Mouse (Mus musculus): ENCODE results near the gene Scn3a. TPM values are rescaled to one million over a fixed set of nuclear protein-coding genes. Genes with fewer than 3 reads are reported as not detected.

Scn3a gene
- total and polyA plus RNA-seq, 3 experiments = 0.13 to 0.33 (median 0.24) TPM

DNA sequence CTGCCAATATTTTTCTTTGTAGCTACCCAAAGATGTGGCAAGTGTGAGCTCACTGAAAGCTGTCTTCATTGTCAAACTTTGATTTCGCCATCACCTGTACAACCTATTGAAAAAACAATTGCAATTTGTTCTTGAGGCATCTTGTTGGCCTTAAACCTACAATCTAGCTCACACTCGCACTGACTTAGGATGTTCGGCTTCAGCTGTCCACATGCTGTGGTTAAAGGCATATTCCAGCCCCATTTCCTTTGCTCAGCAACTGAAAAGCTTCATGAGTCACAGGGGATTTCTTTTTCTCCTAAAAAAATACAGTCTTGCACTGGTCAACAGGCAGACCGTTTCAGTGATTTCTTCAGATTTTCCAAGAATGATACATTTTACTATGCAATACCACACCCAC is 124.3 kb downstream of the Scn3a start:
- in situ Hi-C loops (cut with MboI; ENCODE audit: low pct_ligation_motif_present, low pct_unique_long_range_greater_than_20kb, low sequenced_read_pairs) (no loop called here), dilution Hi-C loops (cut with MboI; ENCODE audit: extremely low pct_ligation_motif_present, extremely low pct_unique_long_range_greater_than_20kb, low sequenced_read_pairs) (no loop called here)
- no peaks in the 10 kb centered on the region for H3K27me3 ChIP-seq (replicated peaks)
- no peak overlapping the region for H3K4me2 ChIP-seq (ENCODE audit: insufficient read depth, low read depth, poor library complexity, severe bottlenecking)
- H3K4me3 ChIP-seq (replicated peaks in 1 of 3; ENCODE audit: low read depth in 2 of 3, low read length in 2 of 3, poor library complexity in 1 of 3) = no peak overlapping the region
- H3K79me2 ChIP-seq (replicated peaks; ENCODE audit: control insufficient read depth, extremely low read depth, insufficient read depth, poor library complexity, severe bottlenecking) = no peaks in the 10 kb centered on the region
- H3K4me1 ChIP-seq (ENCODE audit: control insufficient read depth in 1 of 2, insufficient read depth in 2 of 2) = no peaks in the 10 kb centered on the region
- H3K36me3 ChIP-seq (replicated peaks in 1 of 2; ENCODE audit: control insufficient read depth in 1 of 2, insufficient read depth in 1 of 2, low read length in 1 of 2) = no peaks in the 10 kb centered on the region
- no peak for DNase-seq (ENCODE audit: extremely low read depth)
- no peaks in the 10 kb centered on the region for H3K9me3 ChIP-seq (replicated peaks; ENCODE audit: low read length)
- H3K9ac ChIP-seq (ENCODE audit: insufficient read depth, low read depth) = no peak overlapping the region
- H3K27ac ChIP-seq (ENCODE audit: insufficient read depth, low read depth) = no peak overlapping the region
- TF ChIP-seq USF2 (conservative IDR thresholded peaks at IDR 0.05; ENCODE audit: low read depth, low read length) (no peak), IRF4 (IDR thresholded peaks at IDR 0.05; ENCODE audit: low read depth, low read length) (no peak), MXI1 (IDR thresholded peaks at IDR 0.05; ENCODE audit: low read depth, low read length) (no peak), MAFK (IDR thresholded peaks at IDR 0.05; ENCODE audit: insufficient replicate concordance, low read length) (no peak), CHD2 (IDR thresholded peaks at IDR 0.05; ENCODE audit: low read length) (no peak), RAD21 (IDR thresholded peaks at IDR 0.05; ENCODE audit: low read depth, low read length) (no peak), JUND (conservative IDR thresholded peaks at IDR 0.05; ENCODE audit: low read depth, low read length) (no peak), USF1 (IDR thresholded peaks at IDR 0.05; ENCODE audit: low read depth, low read length) (no peak), MAZ (IDR thresholded peaks at IDR 0.05; ENCODE audit: low read depth, low read length) (no peak), UBTF (IDR thresholded peaks at IDR 0.05; ENCODE audit: low read depth, low read length) (no peak), NELFE (IDR thresholded peaks at IDR 0.05; ENCODE audit: low read depth, low read length) (no peak), JUN (IDR thresholded peaks at IDR 0.05; ENCODE audit: insufficient read depth, low read depth, low read length) (no peak), MEF2A (IDR thresholded peaks at IDR 0.05; ENCODE audit: borderline replicate concordance, low read depth, low read length) (no peak), GABPA (IDR thresholded peaks at IDR 0.05; ENCODE audit: insufficient replicate concordance, low read depth, low read length) (no peak), ZMIZ1 (IDR thresholded peaks at IDR 0.05; ENCODE audit: low read depth, low read length) (no peak)

DNA sequence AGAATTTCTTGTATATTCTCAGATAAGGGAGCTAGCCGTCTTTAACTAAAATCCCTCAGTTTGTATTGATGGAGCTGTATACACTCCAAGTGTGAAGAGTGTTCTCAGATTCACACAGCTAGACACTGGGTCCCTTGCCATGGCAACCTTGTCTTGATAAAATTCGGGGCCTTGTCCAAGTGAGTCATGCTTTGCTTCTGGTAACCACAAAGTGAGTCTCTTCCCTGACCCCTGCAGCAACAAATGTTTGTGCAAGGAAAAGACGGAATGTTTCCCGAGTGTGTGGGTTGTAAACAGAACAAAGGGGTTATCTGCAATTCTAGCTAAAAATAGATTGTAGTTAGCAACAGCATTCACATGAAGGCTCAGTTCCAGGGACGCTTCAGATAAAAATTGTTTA is 125.9 kb downstream of the Scn3a start:
- no peak for DNase-seq (ENCODE audit: extremely low read depth)
- Histone ChIP-seq H3K27ac (ENCODE audit: insufficient read depth, low read depth) (no peak overlapping the region), H3K4me1 (ENCODE audit: control insufficient read depth in 1 of 2, insufficient read depth in 2 of 2) (no peaks in the 10 kb centered on the region), H3K36me3 (replicated peaks in 1 of 2; ENCODE audit: control insufficient read depth in 1 of 2, insufficient read depth in 1 of 2, low read length in 1 of 2) (no peaks in the 10 kb centered on the region), H3K79me2 (replicated peaks; ENCODE audit: control insufficient read depth, extremely low read depth, insufficient read depth, poor library complexity, severe bottlenecking) (no peaks in the 10 kb centered on the region), H3K27me3 (replicated peaks) (no peaks in the 10 kb centered on the region), H3K9ac (ENCODE audit: insufficient read depth, low read depth) (no peak overlapping the region), H3K4me2 (ENCODE audit: insufficient read depth, low read depth, poor library complexity, severe bottlenecking) (no peak overlapping the region), H3K9me3 (replicated peaks; ENCODE audit: low read length) (no peaks in the 10 kb centered on the region), H3K4me3 (replicated peaks in 1 of 3; ENCODE audit: low read depth in 2 of 3, low read length in 2 of 3, poor library complexity in 1 of 3) (no peak overlapping the region)
- dilution Hi-C loops (cut with MboI; ENCODE audit: extremely low pct_ligation_motif_present, extremely low pct_unique_long_range_greater_than_20kb, low sequenced_read_pairs) (no loop called here), in situ Hi-C loops (cut with MboI; ENCODE audit: low pct_ligation_motif_present, low pct_unique_long_range_greater_than_20kb, low sequenced_read_pairs) (no loop called here)
- no peak for TF ChIP-seq NRF1 (IDR thresholded peaks at IDR 0.05; ENCODE audit: low read depth, low read length)
- no peak for TF ChIP-seq SIN3A (IDR thresholded peaks at IDR 0.05; ENCODE audit: low read length)
- TF ChIP-seq HCFC1 (IDR thresholded peaks at IDR 0.05; ENCODE audit: low read depth, low read length) = no peak
- no peak for TF ChIP-seq MAFK (IDR thresholded peaks at IDR 0.05; ENCODE audit: insufficient replicate concordance, low read length)
- no peak for TF ChIP-seq ZMIZ1 (IDR thresholded peaks at IDR 0.05; ENCODE audit: low read depth, low read length)
- TF ChIP-seq USF2 (conservative IDR thresholded peaks at IDR 0.05; ENCODE audit: low read depth, low read length) = no peak
- no peak for TF ChIP-seq NELFE (IDR thresholded peaks at IDR 0.05; ENCODE audit: low read depth, low read length)
- TF ChIP-seq MXI1 (IDR thresholded peaks at IDR 0.05; ENCODE audit: low read depth, low read length) = no peak
- no peak for TF ChIP-seq JUND (conservative IDR thresholded peaks at IDR 0.05; ENCODE audit: low read depth, low read length)
- no peak for TF ChIP-seq GABPA (IDR thresholded peaks at IDR 0.05; ENCODE audit: insufficient replicate concordance, low read depth, low read length)
- no peak for TF ChIP-seq UBTF (IDR thresholded peaks at IDR 0.05; ENCODE audit: low read depth, low read length)
- no peak for TF ChIP-seq ZC3H11A (IDR thresholded peaks at IDR 0.05; ENCODE audit: low read depth, low read length)
- TF ChIP-seq JUN (IDR thresholded peaks at IDR 0.05; ENCODE audit: insufficient read depth, low read depth, low read length) = no peak
- no peak for TF ChIP-seq RCOR1 (conservative IDR thresholded peaks at IDR 0.05; ENCODE audit: low read depth, low read length)
- no peak for TF ChIP-seq TBP (conservative IDR thresholded peaks at IDR 0.05; ENCODE audit: low read depth, low read length)

Data from CH12.LX (cell line).